Mouse (Mus musculus) liver, embryonic 14.5 days (tissue): Measurements from ENCODE around the gene Soga3.

Experiments
- CTCF ChIP-seq: IDR thresholded peaks from 2 replicates; pipeline ENCODE4 v1.5.1; 2016; ENCODE audit warnings: antibody characterized with exemption, low read depth, control low read depth
- EP300 ChIP-seq: IDR thresholded peaks from 2 replicates; pipeline ENCODE4 v1.6.1; 2016; ENCODE audit warnings: antibody characterized with exemption, low read depth

DNA sequence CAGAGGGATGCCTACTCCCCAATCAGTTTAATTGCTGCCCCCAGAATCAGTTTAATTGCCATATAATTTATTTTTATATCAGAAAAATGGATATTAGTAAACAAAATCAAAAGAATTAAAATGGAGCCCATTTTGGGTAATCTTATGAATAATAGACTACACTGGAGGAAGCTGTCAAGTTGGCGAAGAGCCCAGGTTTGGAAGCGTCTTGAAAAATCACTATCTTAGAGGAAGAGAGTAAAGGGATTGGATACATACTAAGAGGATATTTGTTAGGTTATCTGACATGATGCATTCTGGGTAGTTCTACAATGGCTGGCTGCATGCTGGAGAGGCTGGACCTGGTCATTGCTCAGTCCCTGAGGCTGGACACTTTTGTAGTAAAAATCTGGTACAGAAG lies 87.6 kb downstream of the Soga3 start:
- TF ChIP-seq CTCF (no peak), EP300 (no peak)
